Mouse (Mus musculus): ENCODE measurements at regions not wholly inside any gene's neighbourhood (a gene's known extent, or its start where the extent isn't known, plus 50 kb on each side); places are given as distances from the start of the nearest gene placed in this dataset.

- TF ChIP-seq POLR2A (IDR thresholded peaks at IDR 0.05; ENCODE audit: insufficient read depth, low read depth, low read length): no peak
- TF ChIP-seq CTCF (IDR thresholded peaks at IDR 0.05; ENCODE audit: insufficient read depth, low read depth, low read length): no peak
These were observed 68.1 kb downstream of the Vegfa start for GRCm38 (mm10) chr17:45964031-45964430.
